Mouse (Mus musculus) testis, adult 2 months (tissue): Measurements from ENCODE around the gene Gm9913. TPM values are rescaled to one million over a fixed set of nuclear protein-coding genes. Genes with fewer than 3 reads are reported as not detected.

ENCODE experiments used
- H3K27ac ChIP-seq: fragments of 200-500 bp; 2 replicates; pipeline ENCODE4 v1.5.1; 2012; ENCODE audit warnings: low read depth, low read length; ENCODE audit not compliant: control insufficient read depth, insufficient read depth
- H3K27me3 ChIP-seq: fragments of 200-500 bp; 2 replicates; pipeline ENCODE4 v1.6.1; 2012; ENCODE audit warnings: mild to moderate bottlenecking, low read length, moderate library complexity; ENCODE audit not compliant: control insufficient read depth, insufficient read depth
- H3K36me3 ChIP-seq: fragments of 200-500 bp; 2 replicates; pipeline ENCODE4 v1.6.1; 2012; ENCODE audit warnings: mild to moderate bottlenecking, low read length; ENCODE audit not compliant: control insufficient read depth, insufficient read depth
- H3K4me1 ChIP-seq: fragments of 200-500 bp; 2 replicates; pipeline ENCODE4 v1.6.1; 2012; ENCODE audit warnings: low read length; ENCODE audit not compliant: control insufficient read depth, insufficient read depth
- H3K4me3 ChIP-seq: fragments of 200-500 bp; 2 replicates; pipeline ENCODE4 v1.5.1; 2012; ENCODE audit warnings: low read depth, mild to moderate bottlenecking, low read length, moderate library complexity, mixed read lengths; ENCODE audit not compliant: control insufficient read depth
- CTCF ChIP-seq: fragments of 200-500 bp; IDR thresholded peaks from 2 replicates; pipeline ENCODE4 v1.5.1; 2012; ENCODE audit warnings: low read depth, mild to moderate bottlenecking, inconsistent platforms, low read length, moderate library complexity; ENCODE audit not compliant: control insufficient read depth, insufficient read depth, insufficient replicate concordance
- POLR2A ChIP-seq: fragments of 200-500 bp; IDR thresholded peaks from 2 replicates; pipeline ENCODE4 v1.6.1; 2012; ENCODE audit warnings: low read depth, mild to moderate bottlenecking, inconsistent platforms, low read length, moderate library complexity; ENCODE audit not compliant: control insufficient read depth
- polyA plus RNA-seq: library from polyadenylated mRNA; depleted of rRNA; stranded (reverse); fragments of >200 nt; gene quantifications from 2 replicates; pipeline ENCODE4 v1.2.3, GENCODE M21; 2012; rRNA removed

Gene Gm9913
- polyA plus RNA-seq: 0.04 TPM in 1 of 2 replicates, not detected in the other

DNA sequence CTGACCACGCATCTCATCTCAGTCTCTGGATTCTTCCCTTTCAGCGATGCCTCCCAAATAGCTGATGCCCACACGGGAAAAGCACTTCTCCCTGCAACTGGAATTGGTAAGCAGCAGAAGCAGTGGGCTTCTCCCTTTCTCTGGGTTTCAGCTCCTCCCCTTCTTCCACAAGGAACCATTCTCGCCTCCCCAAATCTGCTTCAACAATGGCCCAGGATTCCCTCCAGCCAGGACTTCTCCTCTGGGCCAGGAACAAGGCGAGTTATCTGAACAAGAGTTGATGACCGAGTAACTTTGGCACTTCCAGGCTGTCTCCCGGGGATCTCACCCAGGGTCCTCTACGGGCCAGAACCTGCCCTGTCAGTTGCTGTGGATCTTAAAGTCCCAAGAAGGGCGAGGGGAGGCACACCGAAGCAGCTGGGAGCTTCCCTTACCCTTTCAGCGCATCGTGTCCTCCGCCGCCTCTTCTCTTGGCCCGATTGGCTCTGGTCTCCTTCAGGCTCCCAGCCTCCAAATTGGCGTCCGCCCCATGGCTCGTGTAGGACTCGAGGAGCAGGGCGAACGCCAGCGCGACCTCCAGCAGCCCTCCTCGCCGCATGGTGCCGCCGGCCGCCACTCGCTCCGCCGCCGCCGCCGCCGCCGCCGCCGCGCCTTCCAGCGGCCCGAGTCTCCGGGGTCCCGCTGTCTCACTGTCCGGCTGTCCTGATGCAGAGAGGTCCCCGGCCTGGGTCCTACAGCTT, at the start of gene Gm9913:
Gene Gm9913 (plus strand): TSS at position 84 of the 740 bp plus-strand sequence.
- TF ChIP-seq CTCF (no peak), POLR2A (no peak)
- no peaks in the 10 kb centered on the region for H3K36me3 ChIP-seq
- no peak within 1 kb of the TSS for H3K27ac ChIP-seq
- H3K4me1 ChIP-seq: peaks cover 11% of the 10 kb centered on the region
- no peaks in the 10 kb centered on the region for H3K27me3 ChIP-seq
- H3K4me3 ChIP-seq: peak within 1 kb of the TSS; percentile 70

DNA sequence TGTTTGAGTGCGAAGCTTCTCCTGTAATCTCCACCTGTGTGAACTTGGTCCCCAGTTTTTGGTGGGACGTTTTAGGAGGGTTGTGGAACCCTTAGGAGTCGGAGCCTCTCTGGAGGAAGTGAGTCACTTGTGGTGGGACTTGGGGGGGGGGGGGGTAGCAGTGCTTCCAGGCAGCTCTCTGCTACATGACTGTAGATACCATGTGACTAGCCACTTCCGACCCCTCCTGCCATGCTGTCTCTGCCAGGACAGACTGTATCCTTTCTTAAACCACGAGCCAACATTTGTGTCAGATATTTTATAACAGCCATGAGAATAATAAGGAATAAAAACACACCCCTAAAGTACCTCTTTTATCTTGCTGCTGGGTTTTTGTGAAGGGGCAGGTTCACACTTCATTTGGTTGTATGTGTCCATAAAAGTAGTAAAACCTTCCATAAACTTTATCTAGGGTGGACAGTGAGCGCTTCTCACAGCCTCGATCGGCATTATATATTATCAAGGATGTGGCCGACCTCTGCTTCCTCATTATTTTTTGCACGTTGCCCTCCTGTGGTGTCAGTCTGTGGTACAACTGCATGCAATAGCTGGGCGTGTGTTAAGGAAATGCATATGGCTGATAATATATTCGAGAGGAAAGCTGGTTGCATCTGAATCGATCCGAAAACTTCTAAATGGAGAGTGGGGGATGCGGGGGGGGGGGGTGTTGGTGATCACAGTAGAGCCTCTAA, 48.7 kb upstream of the Gm9913 start:
- H3K4me1 ChIP-seq: no peaks in the 10 kb centered on the region
- H3K4me3 ChIP-seq: no peak overlapping the region
- no peak for TF ChIP-seq CTCF
- TF ChIP-seq POLR2A: no peak
- no peaks in the 10 kb centered on the region for H3K27me3 ChIP-seq
- no peaks in the 10 kb centered on the region for H3K36me3 ChIP-seq
- H3K27ac ChIP-seq: no peak overlapping the region

DNA sequence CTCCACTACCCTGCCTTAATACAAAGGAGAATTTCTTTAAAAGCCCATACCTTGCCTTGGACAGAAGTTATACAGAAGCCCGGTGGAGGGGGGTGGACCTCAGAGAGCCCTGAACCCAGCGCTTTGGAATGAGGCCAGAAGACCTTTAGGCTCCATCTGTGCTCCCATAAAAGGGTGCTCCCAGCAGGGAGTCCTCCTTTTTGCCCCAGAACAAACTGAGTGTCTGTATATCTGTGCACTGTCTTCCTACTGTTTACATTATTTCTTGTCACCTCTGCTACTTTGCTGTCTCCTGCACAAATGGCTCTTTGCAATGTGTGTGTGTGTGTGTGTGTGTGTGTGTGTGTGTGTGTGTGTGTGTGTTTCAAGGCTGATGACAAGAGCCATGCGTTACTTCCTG, 45.8 kb upstream of the Gm9913 start:
- H3K4me1 ChIP-seq: no peaks in the 10 kb centered on the region
- TF ChIP-seq CTCF (no peak), POLR2A (no peak)
- H3K4me3 ChIP-seq: no peak overlapping the region
- no peak overlapping the region for H3K27ac ChIP-seq
- no peaks in the 10 kb centered on the region for H3K36me3 ChIP-seq
- no peaks in the 10 kb centered on the region for H3K27me3 ChIP-seq

DNA sequence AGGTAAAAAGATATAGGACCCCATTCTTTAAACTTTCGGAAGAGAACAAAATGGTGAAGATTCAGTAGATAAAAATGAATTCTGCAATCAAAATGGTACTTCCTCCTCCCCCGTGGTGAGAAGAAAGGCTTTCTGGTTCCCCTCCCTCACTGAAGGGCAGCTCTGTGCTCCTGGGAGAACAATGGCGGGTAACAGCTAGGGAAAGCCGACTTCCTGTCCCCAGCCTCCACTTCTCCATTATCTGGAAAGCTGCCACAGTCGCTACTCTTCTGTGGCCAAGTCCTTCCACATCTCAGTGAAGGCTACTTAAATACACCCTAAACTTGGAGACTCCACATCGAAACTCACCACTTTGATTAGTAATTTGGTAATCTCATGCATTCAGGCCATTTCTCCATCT, 40.9 kb upstream of the Gm9913 start:
- Histone ChIP-seq H3K4me1 (no peaks in the 10 kb centered on the region), H3K27ac (no peak overlapping the region), H3K27me3 (no peaks in the 10 kb centered on the region), H3K36me3 (no peaks in the 10 kb centered on the region), H3K4me3 (no peak overlapping the region)
- TF ChIP-seq CTCF (no peak), POLR2A (no peak)

DNA sequence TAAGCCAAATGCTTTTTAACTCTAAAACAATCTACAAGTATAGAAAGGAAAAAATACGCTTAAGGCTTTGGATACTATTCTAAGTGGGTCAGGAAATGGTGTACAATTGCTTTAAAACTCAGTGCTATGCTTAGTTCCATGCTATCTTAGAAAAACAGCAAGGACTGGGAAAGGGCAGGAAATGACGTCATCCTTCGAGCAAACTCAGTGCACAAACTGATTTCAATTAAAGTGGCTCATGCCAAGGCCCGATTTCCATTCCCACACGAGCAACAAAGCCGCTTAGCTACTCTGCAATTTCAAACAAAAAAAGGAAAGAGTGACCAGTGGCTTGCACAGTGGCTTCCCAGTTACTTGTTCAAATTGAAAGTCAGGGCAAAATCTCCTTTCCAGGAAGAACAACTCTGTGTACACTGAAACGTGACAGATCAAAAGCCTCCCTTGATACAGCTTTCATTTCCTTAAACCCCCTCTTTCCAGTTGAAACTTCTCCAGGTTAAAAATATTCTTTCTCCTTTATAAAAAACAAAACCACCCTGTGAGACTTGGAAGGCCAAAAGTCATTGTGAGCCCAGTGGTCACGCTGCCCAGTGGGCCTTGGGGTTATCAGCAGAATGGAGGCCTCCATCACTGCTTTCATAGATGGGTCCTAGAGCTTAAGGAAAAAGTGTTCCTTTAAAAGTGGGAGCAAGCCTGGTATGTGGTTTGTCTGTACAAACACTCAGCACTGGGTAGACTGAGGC, 34.2 kb upstream of the Gm9913 start:
- Histone ChIP-seq H3K27me3 (no peaks in the 10 kb centered on the region), H3K36me3 (no peaks in the 10 kb centered on the region), H3K4me3 (no peak overlapping the region), H3K4me1 (no peaks in the 10 kb centered on the region), H3K27ac (no peak overlapping the region)
- no peak for TF ChIP-seq POLR2A
- TF ChIP-seq CTCF: no peak

DNA sequence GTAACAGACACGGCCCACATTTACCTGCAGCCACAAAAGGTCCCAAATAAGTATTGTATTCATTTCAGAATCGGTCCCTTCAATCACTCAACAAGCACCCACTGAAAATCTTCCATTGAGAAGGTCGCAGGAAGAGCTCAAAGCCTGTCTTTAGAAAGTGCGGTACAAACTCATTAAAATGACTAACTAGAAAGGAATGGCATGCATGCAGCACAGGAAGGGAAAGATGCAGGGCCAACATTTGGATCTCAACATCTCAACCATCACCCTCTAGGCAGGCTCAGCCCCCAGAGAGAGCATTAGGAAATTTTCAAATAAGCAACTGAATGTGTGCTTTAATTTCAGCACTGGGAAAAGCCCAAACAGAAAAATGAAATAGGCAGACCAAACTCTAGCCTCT, 33.2 kb upstream of the Gm9913 start:
- Histone ChIP-seq H3K4me1 (no peaks in the 10 kb centered on the region), H3K27me3 (no peaks in the 10 kb centered on the region), H3K27ac (no peak overlapping the region), H3K36me3 (no peaks in the 10 kb centered on the region), H3K4me3 (no peak overlapping the region)
- no peak for TF ChIP-seq CTCF
- TF ChIP-seq POLR2A: no peak

DNA sequence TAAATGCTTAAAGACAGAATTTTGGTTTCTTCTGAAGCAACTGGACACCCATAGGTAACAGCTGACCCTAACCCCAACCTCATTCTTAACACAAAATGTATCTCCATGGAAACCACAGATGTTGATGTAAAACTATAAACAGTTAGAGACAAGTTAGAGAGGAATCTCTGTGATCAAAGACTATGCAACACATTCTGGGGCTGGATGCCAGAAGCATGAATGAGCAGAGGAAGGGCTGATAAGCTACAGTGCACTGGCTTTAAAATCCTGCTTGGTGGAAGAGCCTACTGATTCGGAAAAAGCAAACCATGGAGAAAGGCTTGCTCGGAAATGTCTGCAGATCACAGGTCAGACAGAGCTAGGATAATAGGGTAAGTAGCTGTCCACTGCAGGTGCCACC, 31.7 kb upstream of the Gm9913 start:
- no peak for TF ChIP-seq POLR2A
- no peak for TF ChIP-seq CTCF
- Histone ChIP-seq H3K4me3 (no peak overlapping the region), H3K4me1 (no peaks in the 10 kb centered on the region), H3K27ac (no peak overlapping the region), H3K27me3 (no peaks in the 10 kb centered on the region), H3K36me3 (no peaks in the 10 kb centered on the region)
